Mouse (Mus musculus) inflammation-experienced regulatory T-cells, adult 6 months (primary cell): ENCODE data around the gene Ice1. TPM values are rescaled to one million over a fixed set of nuclear protein-coding genes. Genes with fewer than 3 reads are reported as not detected.

Source experiments
- ATAC-seq: one replicate; pipeline ENCODE4 v1.8.0; 2017
- polyA plus RNA-seq, 3 experiments: library from polyadenylated mRNA; unstranded; fragments of 100-300 nt; shearing (Covaris generic); gene quantifications; one replicate each; pipeline ENCODE4 v1.2.1; 2017

Ice1 gene
- polyA plus RNA-seq, 3 experiments from 2014 or later = 11.1 to 28.4 (median 20.2) TPM

DNA sequence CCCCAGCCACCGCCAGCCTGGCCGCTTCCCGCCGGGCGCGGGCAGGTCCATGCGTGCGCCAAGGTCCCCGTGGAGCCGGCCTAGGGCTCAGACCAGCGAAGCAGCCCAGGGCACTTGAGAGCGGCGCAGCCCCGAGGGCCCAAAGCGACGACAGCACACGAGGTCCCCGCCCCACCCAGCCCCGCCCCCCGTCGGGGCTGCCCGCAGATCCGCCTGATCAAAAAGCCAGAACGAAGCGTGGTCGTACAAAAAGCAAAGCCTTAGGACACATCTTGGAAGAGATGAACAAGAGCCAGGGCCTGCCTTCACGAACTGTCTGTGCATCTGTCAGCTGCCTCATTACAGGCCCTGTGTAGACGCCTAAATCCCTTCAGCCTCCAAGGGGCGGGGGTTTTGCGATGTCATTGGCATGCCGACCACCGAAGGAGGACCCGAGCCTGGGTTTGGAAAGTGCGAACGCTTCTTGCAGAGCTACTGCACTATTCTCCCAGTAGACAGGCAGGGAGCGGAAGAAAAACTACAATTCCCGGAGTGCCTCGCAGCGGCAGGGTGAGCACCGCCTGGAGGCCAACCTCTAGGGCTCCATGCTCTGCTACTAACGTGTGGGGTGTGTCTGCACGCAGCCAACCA, 343 bp upstream of the Ice1 start:
- ATAC-seq = peak; percentile 88

DNA sequence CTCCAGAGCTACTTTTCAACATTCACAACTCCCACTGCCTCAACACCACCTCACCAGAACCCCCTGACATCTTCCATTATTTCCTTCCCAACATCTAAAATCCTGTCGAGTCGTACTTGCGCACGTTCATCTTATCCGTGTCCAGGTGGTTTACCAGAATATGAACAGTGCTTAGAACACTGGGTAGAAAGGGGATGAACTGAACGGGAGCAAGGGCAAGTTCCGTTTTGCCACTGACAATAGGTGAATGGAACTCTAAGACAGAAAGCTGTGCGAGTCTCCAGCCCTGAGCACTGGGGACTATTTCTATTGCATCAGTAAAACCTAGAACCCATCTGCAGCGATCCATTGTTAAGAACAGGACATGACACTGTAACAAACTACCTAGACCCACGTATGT, 728 bp downstream of the Ice1 start:
- ATAC-seq = no peak

DNA sequence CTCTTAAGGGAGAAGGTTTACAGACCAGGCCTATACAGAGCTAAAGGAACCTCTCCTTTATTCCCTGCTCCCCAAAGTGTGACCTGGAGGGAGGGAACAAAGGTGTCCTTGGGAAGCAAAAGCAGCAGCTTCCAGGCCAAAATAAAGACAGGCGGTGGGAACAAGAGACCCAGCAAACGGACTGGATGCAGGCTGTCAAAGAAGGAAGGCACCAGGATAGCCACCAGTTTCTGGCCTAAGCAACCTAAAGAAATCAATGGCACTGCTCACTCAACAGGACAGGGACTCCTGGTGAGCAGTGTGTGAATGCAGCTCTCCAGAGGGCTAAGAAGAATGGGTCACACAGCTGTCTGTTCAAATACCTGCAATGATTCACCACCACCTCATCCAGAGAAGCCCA, 1.8 kb downstream of the Ice1 start:
- no peak for ATAC-seq

DNA sequence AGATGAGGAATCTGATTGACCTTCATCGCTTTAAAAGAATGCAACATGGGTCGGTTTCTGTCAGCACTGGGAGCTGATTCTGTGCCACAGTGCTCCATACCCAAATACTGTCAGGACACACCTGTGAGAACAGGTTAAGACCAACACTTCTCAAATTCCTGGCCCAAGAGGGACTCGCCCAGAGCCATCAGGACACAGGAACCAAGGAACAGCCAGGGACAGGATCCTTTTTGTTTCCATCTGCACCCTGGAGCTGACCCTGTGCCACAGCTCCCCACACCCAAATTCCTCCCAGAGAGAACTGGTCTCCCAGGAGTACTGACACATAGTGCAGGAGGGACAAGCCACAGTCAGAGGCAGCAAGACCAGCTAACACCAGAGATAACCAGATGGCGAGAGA, 11.0 kb downstream of the Ice1 start:
- ATAC-seq = no peak

DNA sequence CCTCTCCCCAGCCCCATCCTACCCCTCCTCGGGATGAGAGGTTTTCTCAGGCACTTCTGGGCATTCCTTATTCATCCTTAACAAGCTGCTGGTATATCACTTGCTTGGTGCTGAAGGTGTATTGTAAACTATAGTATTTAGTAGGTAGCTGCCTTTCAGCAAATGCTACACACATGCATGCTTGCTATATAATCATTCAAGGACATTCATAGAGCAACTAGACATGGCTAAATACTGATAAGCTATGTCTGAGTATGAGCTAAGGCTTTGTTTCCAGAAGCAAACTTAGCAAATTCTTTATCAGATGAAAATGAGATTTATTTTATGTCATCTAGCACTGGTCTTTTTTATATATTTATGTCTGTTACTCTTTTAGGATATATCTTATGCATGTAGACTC, 11.8 kb downstream of the Ice1 start:
- no peak for ATAC-seq

DNA sequence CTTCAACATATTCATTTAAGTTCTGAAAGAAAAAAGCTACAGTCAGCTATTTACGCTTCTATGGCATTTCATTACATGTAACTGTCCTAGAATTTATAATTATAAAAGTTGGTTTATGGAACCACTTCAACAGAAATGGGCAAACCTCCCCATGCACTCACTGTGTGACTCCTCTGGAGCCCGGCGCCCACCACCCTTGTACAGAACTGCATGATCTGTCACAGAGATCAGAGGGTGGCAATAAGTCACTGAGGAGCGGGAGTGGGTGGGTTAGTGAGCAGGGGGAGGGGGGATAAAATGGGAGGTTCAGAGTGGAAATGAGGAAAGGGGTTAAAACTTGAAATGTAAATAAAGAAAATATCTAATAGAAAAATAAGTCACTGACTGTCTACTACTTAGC, 13.0 kb downstream of the Ice1 start:
- ATAC-seq = no peak

DNA sequence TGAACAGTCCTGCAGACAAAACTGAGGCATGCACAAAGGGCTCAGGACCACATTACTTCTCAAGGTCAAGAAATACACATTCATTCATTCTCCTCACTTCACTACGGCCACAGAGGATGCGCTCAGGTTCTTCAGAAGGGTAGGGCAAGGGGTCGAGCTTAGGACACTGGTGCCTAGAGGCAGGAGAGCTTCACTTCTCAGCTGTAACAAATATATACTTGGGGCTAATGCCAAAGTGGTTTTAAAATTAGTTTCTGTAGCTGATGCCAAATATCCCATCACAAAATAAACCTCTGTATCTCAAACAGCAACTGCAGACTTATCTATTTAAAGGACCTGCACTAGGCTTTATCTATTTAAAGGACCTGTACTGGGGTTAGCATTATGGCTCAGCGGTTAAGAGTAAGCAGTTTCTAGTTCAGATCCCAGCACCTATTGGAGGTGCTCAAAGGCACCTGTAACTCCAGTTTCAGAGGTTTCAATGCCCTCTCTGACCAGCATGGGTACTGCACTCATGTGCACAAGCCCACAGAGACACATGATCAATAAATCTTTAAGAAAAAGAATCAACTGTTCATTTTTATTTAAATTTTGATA, 14.9 kb downstream of the Ice1 start:
- no peak for ATAC-seq

DNA sequence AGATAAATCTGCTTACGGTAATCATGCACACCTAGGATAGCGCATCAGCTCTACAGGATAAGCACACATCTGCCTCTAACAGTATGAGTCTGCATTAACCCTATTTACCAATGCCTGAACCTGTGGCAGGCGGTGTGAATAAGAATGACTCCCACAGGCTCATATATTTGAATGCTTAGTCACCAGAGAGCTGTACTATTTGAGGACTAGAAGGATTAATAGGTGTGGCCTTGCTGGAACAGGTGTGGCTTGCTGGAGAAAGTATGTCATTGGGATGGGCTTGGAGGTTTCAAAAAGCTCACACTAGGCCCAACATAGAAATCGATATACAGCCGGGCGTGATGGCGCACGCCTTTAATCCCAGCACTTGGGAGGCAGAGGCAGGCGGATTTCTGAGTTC, 15.9 kb downstream of the Ice1 start:
- ATAC-seq = no peak

DNA sequence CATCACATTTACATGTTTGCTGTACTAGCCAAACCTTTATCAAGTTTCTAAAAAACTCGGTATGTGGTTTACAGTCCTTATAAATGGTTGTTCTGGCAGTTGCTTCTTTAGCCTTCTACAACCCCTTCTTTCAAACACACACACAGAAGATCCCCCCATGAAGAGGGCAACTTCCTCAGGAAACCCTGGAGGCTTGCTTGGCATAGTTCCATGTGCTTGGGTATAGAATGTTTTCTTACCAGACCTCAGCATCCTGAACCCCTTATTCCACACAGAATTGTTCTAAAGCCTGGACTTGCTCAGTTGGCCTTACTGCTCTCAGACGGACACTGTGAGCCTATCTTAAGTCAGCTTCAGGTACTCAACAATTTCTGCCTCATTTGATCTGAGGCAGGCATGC, 24.6 kb downstream of the Ice1 start:
- no peak for ATAC-seq

DNA sequence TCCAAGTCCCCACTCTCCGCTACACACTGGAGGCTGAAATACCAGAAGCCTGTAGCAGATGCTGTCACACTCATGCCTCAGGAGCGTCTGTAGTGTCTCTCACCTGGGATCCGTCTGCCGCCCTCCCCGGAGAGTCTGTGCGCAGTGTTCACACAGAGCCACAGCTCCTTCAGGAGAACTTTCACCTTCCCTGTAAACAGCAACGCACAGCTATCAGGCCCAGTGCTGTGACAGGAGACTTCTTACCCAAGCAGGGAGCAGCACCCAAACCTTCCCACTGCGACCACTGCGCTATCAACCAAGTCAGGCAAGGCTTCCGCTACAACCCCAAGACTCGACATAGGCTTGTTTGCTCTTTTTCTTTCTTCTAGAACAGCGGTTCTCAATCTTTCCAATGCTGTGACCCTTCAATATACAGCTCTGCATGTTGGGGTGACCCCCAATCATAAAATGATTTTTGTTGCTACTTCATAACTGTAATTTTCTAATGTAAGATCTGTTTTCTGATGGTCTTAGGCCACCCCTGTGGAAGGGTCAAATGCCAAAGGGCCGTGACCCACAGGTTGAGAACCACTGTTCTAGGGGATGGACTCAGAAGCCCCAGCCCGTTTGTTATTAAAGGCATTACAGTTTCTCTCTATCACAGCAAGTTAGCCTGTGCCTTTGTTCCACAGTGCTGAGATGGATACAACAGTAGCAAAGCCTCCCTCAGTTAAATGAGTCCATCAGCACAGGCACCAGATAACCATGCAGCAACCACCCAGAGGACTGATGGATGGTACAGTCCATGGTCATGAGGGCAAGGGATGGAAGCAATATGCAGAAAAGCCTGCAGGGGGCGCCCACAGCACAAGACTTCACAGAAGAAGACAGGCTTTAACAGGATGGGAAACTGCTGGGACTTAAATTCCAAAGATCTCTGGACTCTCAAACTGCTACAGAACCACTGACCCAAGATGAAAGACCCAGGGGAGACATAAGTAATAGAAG, 26.7 kb downstream of the Ice1 start:
- peak; percentile 68 for ATAC-seq

DNA sequence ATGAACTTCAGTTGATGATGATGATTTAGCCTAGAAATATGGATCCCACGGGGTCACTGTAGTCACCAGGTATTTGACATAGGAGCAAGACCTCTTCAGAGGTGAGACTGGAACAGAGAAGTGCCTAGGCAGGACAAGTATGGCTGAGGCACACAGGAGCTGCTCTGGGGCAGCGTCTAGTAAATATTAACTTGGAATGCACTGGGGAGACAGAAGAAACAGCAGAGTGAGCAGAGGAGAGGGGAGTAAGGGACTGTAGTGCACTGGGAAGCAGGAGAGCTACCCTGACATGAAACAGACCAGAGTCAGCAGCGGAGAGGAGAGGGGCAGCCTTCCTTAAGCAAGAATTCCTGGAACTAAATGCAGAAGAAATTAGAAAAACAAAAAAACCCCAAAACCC, 27.8 kb downstream of the Ice1 start:
- no peak for ATAC-seq

DNA sequence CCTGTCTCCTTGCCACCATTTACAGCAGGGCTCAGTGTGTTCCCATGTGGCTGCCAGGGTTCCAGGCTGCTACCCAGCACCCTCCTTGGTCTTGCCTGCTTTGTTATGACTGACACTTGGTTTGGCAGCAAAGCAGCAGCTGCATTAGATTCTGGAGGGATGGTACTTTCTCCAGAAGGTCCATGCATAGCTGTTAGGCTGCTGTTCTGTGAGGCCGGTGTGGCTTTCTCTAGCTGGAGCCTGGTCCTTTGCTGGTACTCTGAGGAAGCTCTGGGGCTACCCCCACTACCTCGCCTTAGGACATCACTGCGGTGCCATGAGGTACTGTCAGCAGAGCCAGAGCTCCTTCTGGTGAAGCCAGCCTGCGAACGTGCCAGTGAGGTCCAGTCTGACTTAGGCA, 32.1 kb downstream of the Ice1 start:
- ATAC-seq = no peak

DNA sequence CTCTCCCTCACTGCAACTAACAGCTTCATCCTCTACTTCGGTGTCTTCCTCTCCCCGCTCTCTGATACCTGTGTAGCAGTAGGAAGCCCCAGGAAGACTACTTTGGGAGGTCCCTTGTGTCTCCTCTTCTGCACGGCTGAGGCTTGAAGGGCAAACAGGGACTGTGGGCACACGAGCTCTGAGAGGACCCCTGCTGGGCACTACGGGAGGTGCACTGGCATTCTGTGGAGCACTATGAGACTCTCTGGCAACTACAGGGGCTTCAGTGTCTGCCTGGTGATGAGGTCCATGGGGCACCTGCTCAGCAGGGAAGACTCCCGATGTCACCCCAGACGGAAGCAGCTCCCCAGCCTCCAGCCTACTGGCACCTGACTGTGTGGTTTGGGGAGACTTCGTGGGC, 32.7 kb downstream of the Ice1 start:
- no peak for ATAC-seq

DNA sequence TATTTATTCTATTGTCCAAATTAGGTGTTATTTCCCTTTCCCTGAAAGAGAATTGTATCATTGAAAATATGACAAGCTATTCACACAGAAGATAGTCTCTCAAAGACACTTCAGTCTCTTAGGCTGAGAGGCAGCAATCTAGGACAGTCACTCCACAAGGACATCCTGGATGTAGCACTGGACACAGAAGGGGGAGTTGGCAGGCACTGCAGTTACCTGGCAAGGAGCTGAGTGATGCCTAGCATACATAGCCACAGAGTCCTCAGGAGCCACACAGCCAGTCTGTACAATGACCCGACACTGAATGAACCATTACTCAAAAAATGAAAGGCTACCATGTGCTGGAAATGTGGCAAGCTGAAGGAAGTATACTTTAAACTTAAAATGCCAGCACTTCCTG, 35.9 kb downstream of the Ice1 start:
- no peak for ATAC-seq

DNA sequence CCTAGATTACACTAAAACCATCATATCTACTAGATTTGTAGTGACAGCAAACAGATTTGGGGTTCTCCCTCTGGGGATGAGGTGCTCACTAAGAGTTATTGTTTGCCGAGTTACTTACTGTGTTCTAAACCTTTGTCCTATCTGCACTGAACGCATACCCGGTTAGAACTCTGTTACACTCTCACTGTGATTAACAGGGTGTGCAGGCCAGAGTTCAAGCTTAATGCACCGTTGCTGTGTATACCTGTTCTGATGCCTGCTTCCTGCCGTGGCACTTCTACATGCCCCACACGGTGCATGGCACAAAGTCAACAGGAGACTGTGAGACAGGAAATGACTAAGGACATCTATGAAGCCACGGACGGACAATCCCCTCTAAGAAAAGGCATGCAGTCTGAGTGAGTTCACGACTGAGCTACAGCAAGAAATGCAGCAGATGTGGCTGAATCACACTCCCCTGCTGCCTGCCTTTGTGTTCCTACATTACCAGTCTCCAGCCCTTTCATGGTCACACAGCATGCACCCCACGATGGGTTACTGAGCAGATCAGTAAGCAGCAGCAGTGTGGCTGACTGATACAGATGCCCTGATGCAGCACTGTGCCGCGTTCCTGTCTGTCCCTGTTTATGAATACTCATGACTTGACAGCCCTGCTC, 37.3 kb downstream of the Ice1 start:
- ATAC-seq = no peak

DNA sequence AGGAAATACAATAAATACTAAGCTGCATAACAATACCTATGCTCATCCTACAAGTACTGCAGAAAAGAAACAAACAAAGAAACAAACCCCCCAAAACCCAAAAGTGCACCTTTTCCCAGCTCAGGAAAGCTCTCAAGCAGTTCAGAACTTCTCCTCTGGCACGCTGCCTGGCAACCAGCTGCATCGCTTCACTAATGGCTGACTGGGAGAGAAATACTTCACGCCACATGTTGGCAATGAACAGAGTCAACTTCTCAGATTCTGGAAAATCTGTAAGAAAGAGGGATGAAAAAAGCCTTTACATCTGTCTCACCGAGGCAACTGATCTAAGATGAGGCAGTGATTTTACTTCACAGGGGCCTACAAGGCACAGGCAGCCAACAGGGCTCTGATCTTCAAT, 38.5 kb downstream of the Ice1 start:
- no peak for ATAC-seq

DNA sequence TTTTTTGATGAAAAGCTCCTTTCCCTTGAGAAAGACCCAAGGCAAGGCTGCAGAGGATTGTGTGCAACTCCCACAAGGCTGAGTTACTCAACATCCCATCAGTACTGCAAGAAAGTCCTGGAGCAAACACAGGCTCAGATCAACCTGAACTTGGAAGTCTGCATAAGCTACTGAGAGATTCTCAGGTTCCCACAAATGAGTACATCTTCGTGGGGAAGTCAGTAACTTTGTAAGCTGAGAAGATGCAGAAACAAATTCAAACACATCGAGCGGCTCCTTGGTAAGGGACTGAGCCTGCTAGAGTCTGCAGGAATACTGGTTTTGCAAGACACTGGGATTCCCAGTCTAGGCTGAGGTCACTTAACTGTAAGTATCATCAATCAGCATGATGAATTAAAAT, 40.5 kb downstream of the Ice1 start:
- ATAC-seq = no peak

DNA sequence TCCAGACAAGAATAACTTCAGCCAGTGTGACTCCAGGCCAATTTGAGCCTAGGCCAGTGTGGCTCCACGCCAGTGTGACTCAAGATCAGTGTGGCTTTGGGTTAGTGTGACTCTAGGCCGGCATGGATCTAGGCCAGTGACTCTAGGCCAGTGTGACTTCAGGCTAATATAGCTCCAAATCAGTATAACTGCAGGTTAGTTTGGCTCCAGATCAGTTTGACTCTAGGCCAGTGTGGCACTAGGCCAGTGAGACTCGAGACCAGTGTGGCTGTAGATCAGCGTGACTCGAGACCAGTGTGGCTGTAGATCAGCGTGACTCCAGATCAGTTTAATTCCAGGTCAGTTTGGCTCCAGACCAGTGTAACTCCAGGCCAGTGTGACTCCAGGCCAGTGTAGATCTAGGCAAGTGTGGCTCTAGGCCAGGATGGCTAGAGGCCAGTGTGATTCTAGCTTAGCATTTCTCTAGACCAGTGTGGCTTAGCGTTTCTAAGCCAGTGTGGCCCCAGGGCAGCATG, 47.1 kb downstream of the Ice1 start:
- ATAC-seq = no peak

DNA sequence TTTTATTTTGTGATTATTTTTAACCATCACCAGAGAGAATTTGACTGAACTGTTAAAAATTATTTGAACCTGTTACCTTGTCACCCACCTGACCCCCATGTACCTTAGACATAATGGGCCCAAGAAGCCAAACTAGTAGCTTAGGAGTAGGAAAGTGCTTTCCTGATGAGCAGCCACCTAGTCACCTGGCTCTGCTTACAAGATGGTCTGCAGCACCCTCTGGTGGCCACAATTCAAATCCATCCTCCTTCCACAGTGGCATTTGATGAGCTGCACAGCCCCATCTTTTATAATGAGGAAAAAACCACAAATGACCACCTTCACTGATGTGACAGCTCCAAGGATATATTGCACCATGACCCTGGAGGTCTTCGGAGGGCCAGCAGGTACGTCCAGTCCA, 50.5 kb downstream of the Ice1 start:
- ATAC-seq = peak; percentile 41

DNA sequence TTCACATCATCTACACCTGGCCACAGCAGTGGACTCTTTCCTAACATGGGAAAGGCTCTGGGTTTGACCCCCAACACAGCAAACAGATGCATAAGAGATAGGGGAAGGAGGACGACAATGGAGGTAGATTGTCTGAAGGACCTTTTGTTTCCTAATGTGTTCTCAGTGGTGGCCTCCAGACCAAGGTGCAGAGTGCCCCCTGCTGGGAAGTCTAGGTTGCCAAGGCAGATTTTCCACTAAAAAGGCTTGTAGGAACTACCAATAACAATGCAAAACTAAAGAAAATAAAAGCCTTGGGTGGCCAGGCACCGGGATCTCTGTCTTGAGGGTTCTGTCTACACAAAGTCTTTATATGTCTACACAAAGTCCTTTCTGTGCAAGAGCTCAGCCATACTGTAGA, 54.9 kb downstream of the Ice1 start:
- ATAC-seq = no peak

DNA sequence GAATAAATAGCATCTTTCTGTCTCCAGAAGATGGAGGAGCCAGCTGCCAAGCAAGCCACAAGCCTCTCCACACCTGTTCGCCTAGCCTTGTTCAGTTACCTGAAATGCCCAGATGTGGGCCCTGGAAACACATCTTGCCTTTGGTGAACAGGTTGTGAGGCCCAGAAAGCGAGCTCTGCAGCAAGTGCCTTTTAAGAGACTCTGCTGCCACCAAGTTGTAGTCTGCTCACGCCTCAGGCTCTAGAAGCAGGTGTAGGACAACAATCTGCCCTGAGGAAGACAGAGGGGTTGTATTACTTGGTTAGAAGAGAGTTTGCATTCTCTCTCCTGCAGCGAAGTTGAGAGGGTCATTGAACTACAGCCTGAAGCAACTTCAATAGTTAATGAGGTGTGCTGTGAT, 55.9 kb downstream of the Ice1 start:
- ATAC-seq = no peak

DNA sequence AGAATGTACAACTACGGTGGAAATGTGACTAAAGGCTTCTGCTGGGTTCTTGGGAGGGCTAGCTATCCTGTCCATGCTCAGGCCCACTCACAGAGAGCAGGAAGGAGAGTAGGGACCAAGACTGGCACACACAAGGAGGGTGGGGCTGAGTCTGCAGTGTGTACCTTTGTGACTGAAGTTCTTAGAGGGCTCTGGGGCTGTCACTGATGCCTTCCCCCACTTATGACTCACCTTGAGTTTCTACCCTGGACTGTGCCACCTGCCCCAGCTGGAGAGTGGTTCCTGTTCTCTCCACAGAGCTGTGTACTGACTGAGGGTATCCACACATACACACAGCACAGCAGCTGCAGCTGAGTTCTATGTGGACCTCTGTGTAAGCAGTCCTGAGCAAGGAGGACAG, 63.2 kb downstream of the Ice1 start:
- no peak for ATAC-seq

DNA sequence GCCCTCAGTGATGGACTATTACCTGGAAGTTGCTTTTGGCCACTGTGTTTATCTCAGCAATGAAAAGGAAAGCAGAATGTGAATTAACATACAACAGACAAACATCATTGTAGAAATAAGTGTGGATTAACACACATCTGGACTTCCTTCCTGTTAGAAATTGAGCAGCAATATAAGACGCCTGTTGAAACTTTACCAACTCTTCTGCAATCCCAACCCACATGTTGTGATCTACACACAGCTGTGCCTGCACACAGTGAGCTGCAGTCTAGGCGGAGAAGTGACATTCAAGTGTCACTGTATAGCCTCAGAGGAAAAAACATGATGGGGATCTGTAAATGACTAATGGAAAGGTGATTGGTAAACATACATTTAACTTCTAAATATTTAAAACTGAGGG, 69.5 kb downstream of the Ice1 start:
- no peak for ATAC-seq
